Mouse (Mus musculus) heart, adult 2 months (tissue): Measurements from ENCODE around the gene Aldh2.

Source experiments
- CTCF ChIP-seq: fragments of 200-600 bp; IDR thresholded peaks from 2 replicates; pipeline ENCODE4 v1.8.1; 2022; ENCODE audit warnings: antibody characterized with exemption, mild to moderate bottlenecking, moderate library complexity
- EP300 ChIP-seq: fragments of 200-500 bp; IDR thresholded peaks from 2 replicates; pipeline ENCODE4 v1.6.1; 2011; ENCODE audit warnings: low read depth, low read length, control low read depth; ENCODE audit not compliant: insufficient read depth
- POLR2A ChIP-seq: fragments of 200-500 bp; IDR thresholded peaks from 2 replicates; pipeline ENCODE4 v1.6.1; 2011; ENCODE audit warnings: mild to moderate bottlenecking, low read depth, low read length, control low read depth; ENCODE audit not compliant: insufficient read depth

DNA sequence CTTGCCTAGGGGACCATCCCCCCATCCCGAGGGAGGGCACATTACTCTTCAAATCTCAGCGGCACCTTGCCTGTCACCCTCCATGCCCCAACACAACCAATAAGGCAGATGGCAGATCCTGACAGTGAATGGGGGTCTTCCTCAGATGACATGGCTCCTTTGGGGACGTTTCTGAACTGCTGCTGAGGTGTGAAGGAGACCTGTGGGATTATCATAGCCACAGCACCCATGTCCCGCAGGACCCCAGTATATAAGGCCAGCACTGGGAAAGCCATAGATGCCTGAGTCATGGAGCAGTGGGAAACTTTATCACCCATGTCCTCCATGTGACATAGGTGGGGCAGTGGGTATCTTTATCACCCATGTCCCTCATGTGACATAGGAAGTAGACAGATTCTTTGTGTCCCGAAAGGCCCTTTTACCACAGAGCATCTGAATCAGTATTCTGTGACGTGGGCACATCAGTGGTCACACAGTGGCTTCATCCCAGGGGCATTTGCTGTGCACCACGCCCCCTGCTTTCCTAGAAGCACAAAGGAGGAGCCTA lies 4.4 kb upstream of the Aldh2 start:
- TF ChIP-seq EP300 (no peak), POLR2A (no peak), CTCF (no peak)
